Mouse (Mus musculus) cerebellum, adult 18-20 months (tissue): ENCODE results near the gene Rpl23.

Experiments
- DNase-seq, 2 experiments: peaks; one replicate each; pipeline ENCODE4 v3.0.0; 2021

Rpl23 gene

GRCm38 (mm10) chr11:97781832-97782563 lies at the start of gene Rpl23:
Gene Rpl23 (minus strand): TSS chr11:97782437.
- DNase-seq = peak; percentile 99 to 100

GRCm38 (mm10) chr11:97832001-97832400 lies 49.8 kb upstream of the Rpl23 start:
- peak in 1 of 2 experiments; percentile 2 for DNase-seq

GRCm38 (mm10) chr11:97830501-97830900 lies 48.3 kb upstream of the Rpl23 start:
- peak in 1 of 2 experiments; percentile 2 for DNase-seq

- DNase-seq = peak in 1 of 2 experiments; percentile 1
Measured at GRCm38 (mm10) chr11:97829913-97830476, 47.8 kb upstream of the Rpl23 start.

- no peak for DNase-seq
Measured at GRCm38 (mm10) chr11:97829365-97829764, 47.1 kb upstream of the Rpl23 start.

- DNase-seq = no peak
Measured at GRCm38 (mm10) chr11:97827654-97828053, 45.4 kb upstream of the Rpl23 start.

GRCm38 (mm10) chr11:97826414-97826813 lies 44.2 kb upstream of the Rpl23 start:
- DNase-seq = no peak

- no peak for DNase-seq
Measured at GRCm38 (mm10) chr11:97825971-97826370, 43.7 kb upstream of the Rpl23 start.

GRCm38 (mm10) chr11:97825295-97825694 lies 43.1 kb upstream of the Rpl23 start:
- no peak for DNase-seq

- no peak for DNase-seq
Measured at GRCm38 (mm10) chr11:97824895-97825294, 42.7 kb upstream of the Rpl23 start.

- DNase-seq = no peak
Measured at GRCm38 (mm10) chr11:97824168-97824567, 41.9 kb upstream of the Rpl23 start.

- DNase-seq = peak; percentile 76 to 84
Measured at GRCm38 (mm10) chr11:97822840-97823603, 40.8 kb upstream of the Rpl23 start.

- no peak for DNase-seq
Measured at GRCm38 (mm10) chr11:97821401-97822064, 39.3 kb upstream of the Rpl23 start.

GRCm38 (mm10) chr11:97820840-97821239 lies 38.6 kb upstream of the Rpl23 start:
- DNase-seq = peak; percentile 64 to 69

GRCm38 (mm10) chr11:97819923-97820322 lies 37.7 kb upstream of the Rpl23 start:
- DNase-seq = no peak

GRCm38 (mm10) chr11:97819102-97819501 lies 36.9 kb upstream of the Rpl23 start:
- no peak for DNase-seq

GRCm38 (mm10) chr11:97818571-97818970 lies 36.3 kb upstream of the Rpl23 start:
- DNase-seq = peak; percentile 49 to 50

GRCm38 (mm10) chr11:97818003-97818402 lies 35.8 kb upstream of the Rpl23 start:
- DNase-seq = no peak

GRCm38 (mm10) chr11:97817379-97817778 lies 35.1 kb upstream of the Rpl23 start:
- DNase-seq = no peak

GRCm38 (mm10) chr11:97816916-97817315 lies 34.7 kb upstream of the Rpl23 start:
- DNase-seq = no peak

- no peak for DNase-seq
Measured at GRCm38 (mm10) chr11:97816176-97816575, 33.9 kb upstream of the Rpl23 start.

GRCm38 (mm10) chr11:97815736-97816135 lies 33.5 kb upstream of the Rpl23 start:
- no peak for DNase-seq
